Mouse (Mus musculus): Measurements from ENCODE around the gene Vmn1r137. TPM values are rescaled to one million over a fixed set of nuclear protein-coding genes. Genes with fewer than 3 reads are reported as not detected.

The Vmn1r137 gene
- not detected for polyA plus RNA-seq (2014; fragmentation: Illumina TruSeq; extraction: RNeasy Lipid Tissue Mini Kit (QIAGEN cat#74804); ENCODE audit: low read depth, low replicate concordance)

DNA sequence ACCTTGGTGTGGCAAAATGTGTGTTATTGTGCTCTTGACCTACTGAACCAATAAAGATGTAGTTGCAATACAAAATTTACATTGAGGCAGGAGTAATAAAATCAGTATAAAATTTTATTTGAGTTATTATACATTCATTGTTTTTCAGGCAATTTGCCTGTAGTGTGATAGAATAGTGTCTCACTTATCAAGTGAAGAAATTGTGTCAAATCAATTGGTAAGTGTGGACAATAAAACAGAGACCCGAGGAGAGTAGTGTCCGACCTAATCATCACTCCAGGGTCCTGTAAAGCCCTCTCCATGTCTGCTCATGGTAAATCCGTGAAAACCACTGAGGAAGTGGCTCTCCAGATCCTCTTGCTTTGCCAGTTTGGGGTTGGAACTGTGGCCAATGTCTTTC, at the start of gene Vmn1r137:
Gene Vmn1r137, plus strand, starts transcription at position 301 of the 400 bp plus-strand sequence.

GRCm38 (mm10) chr7:22028797-22029196, 34.4 kb downstream of the Vmn1r137 start, which contains the start of gene Vmn1r138:
Gene Vmn1r138, minus strand, starts transcription at chr7:22028897.

Other genes with a start within 250 kb of the Vmn1r137 start
- gene Gm4175, start 233.1 kb upstream of the Vmn1r137 start, polyA plus RNA-seq (2014; fragmentation: Illumina TruSeq; extraction: RNeasy Lipid Tissue Mini Kit (QIAGEN cat#74804); ENCODE audit: low read depth, low replicate concordance): not detected
- not detected for gene Gm4177, start 197.9 kb upstream of the Vmn1r137 start, polyA plus RNA-seq (2014; fragmentation: Illumina TruSeq; extraction: RNeasy Lipid Tissue Mini Kit (QIAGEN cat#74804); ENCODE audit: low read depth, low replicate concordance)
- gene Vmn1r135, start 162.2 kb upstream of the Vmn1r137 start, polyA plus RNA-seq (2014; fragmentation: Illumina TruSeq; extraction: RNeasy Lipid Tissue Mini Kit (QIAGEN cat#74804); ENCODE audit: low read depth, low replicate concordance): not detected
- not detected for gene Gm5725, start 150.3 kb upstream of the Vmn1r137 start, polyA plus RNA-seq (2014; fragmentation: Illumina TruSeq; extraction: RNeasy Lipid Tissue Mini Kit (QIAGEN cat#74804); ENCODE audit: low read depth, low replicate concordance)
- not detected for gene Gm5891, start 73.3 kb upstream of the Vmn1r137 start, polyA plus RNA-seq (2014; fragmentation: Illumina TruSeq; extraction: RNeasy Lipid Tissue Mini Kit (QIAGEN cat#74804); ENCODE audit: low read depth, low replicate concordance)
- gene Vmn1r138, start 34.3 kb downstream of the Vmn1r137 start, polyA plus RNA-seq (2014; fragmentation: Illumina TruSeq; extraction: RNeasy Lipid Tissue Mini Kit (QIAGEN cat#74804); ENCODE audit: low read depth, low replicate concordance): not detected
- gene Gm6176, start 61.7 kb downstream of the Vmn1r137 start, polyA plus RNA-seq (2014; fragmentation: Illumina TruSeq; extraction: RNeasy Lipid Tissue Mini Kit (QIAGEN cat#74804); ENCODE audit: low read depth, low replicate concordance): not detected
- gene Vmn1r139, start 74.5 kb downstream of the Vmn1r137 start, polyA plus RNA-seq (2014; fragmentation: Illumina TruSeq; extraction: RNeasy Lipid Tissue Mini Kit (QIAGEN cat#74804); ENCODE audit: low read depth, low replicate concordance): not detected
- gene Gm16451, start 123.7 kb downstream of the Vmn1r137 start, polyA plus RNA-seq (2014; fragmentation: Illumina TruSeq; extraction: RNeasy Lipid Tissue Mini Kit (QIAGEN cat#74804); ENCODE audit: low read depth, low replicate concordance): not detected
- gene Gm10666, start 140.2 kb downstream of the Vmn1r137 start, polyA plus RNA-seq (2014; fragmentation: Illumina TruSeq; extraction: RNeasy Lipid Tissue Mini Kit (QIAGEN cat#74804); ENCODE audit: low read depth, low replicate concordance): not detected
- not detected for gene Vmn1r142, start 169.4 kb downstream of the Vmn1r137 start, polyA plus RNA-seq (2014; fragmentation: Illumina TruSeq; extraction: RNeasy Lipid Tissue Mini Kit (QIAGEN cat#74804); ENCODE audit: low read depth, low replicate concordance)
- gene Vmn1r143, start 194.8 kb downstream of the Vmn1r137 start, polyA plus RNA-seq (2014; fragmentation: Illumina TruSeq; extraction: RNeasy Lipid Tissue Mini Kit (QIAGEN cat#74804); ENCODE audit: low read depth, low replicate concordance): not detected
- not detected for gene Gm8653, start 206.7 kb downstream of the Vmn1r137 start, polyA plus RNA-seq (2014; fragmentation: Illumina TruSeq; extraction: RNeasy Lipid Tissue Mini Kit (QIAGEN cat#74804); ENCODE audit: low read depth, low replicate concordance)
- not detected for gene Gm8453, start 234.9 kb downstream of the Vmn1r137 start, polyA plus RNA-seq (2014; fragmentation: Illumina TruSeq; extraction: RNeasy Lipid Tissue Mini Kit (QIAGEN cat#74804); ENCODE audit: low read depth, low replicate concordance)